Comparison of ENCODE assay signal across 10 mouse cellular contexts in the genomic region with DNA sequence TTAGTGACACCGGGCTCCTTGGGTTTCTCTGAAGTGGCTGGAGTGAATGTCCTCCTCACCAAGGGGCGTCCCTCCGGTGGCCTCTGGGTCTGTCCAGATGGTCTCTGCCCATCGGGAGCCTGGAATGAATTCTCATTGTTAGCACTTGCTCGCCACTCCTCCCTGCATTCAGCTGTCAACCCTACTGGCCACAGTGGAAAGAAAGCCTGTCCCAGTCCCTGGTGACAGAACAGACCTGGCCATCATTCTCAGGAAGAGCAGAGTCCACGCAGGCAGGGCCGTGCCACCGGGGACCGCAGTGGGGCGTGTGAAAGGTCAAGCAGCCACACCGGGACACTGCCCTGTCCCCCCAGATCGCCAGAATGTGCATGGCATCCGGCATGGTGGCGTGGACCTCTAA. TPM values are rescaled to one million over a fixed set of nuclear protein-coding genes. Genes with fewer than 3 reads are reported as not detected.
DNase-seq lines count a peak whose midpoint lies in the region; ATAC-seq and TF ChIP-seq lines count a peak whose summit lies in the region.
"Had no signal": no experiment of that assay in that cellular context is flagged by ENCODE, and none has a peak within 500 bp of the region (broad histone marks: within the 10 kb centered on the region; RNA-seq: fewer than 3 reads in every experiment).

No protein-coding gene starts in this region.

- H3K9ac ChIP-seq in embryonic facial prominence, embryonic 15.5 days: no peak overlapping the region
- no peak overlapping the region for H3K9ac ChIP-seq in neural tube, embryonic 15.5 days (replicated peaks)

- no peak overlapping the region for H3K4me3 ChIP-seq in layer of hippocampus, adult 2 months
- H3K4me3 ChIP-seq in embryonic facial prominence, embryonic 15.5 days (replicated peaks): no peak overlapping the region
- no peak overlapping the region for H3K4me3 ChIP-seq in neural tube, embryonic 15.5 days (replicated peaks)
- H3K4me3 ChIP-seq: erythroblast, embryonic 14.5 days had no signal

- ATAC-seq in embryonic facial prominence, embryonic 15.5 days (ENCODE audit: insufficient number of reproducible peaks, low FRiP score, low TSS enrichment, low read depth): no peak
- no peak for ATAC-seq in neural tube, embryonic 15.5 days (ENCODE audit: low FRiP score)

- no peaks in the 10 kb centered on the region for H3K27me3 ChIP-seq in embryonic facial prominence, embryonic 15.5 days
- H3K27me3 ChIP-seq in neural tube, embryonic 15.5 days (replicated peaks): no peaks in the 10 kb centered on the region
- H3K27me3 ChIP-seq: Patski had no signal

- no peak overlapping the region for H3K4me2 ChIP-seq in embryonic facial prominence, embryonic 15.5 days (replicated peaks)
- no peak overlapping the region; the same call in 1 of the 2 replicates for H3K4me2 ChIP-seq in neural tube, embryonic 15.5 days

- H3K27ac ChIP-seq in layer of hippocampus, adult 2 months: peak overlapping the region; percentile 75
- peak overlapping the region; percentile 65 for H3K27ac ChIP-seq in embryonic facial prominence, embryonic 15.5 days (replicated peaks)
- peak overlapping the region; percentile 54 for H3K27ac ChIP-seq in neural tube, embryonic 15.5 days (replicated peaks)

- no peak for DNase-seq in layer of hippocampus, adult 2 months (ENCODE audit: low spot score in 2 of 2)
- DNase-seq in layer of hippocampus, adult 9-11 months: no peak
- peak; percentile 50 to 80 for DNase-seq in kidney, postnatal 25 days
- no peak for DNase-seq in thymus, postnatal 14 days
- DNase-seq in gastrocnemius, postnatal 25 days: no peak
- DNase-seq in gastrocnemius, postnatal 10 days: no peak

- H3K4me1 ChIP-seq in embryonic facial prominence, embryonic 15.5 days: peaks cover 53% of the 10 kb centered on the region
- H3K4me1 ChIP-seq in neural tube, embryonic 15.5 days: peaks cover 41% of the 10 kb centered on the region

- H3K9me3 ChIP-seq in embryonic facial prominence, embryonic 15.5 days (replicated peaks): no peaks in the 10 kb centered on the region
- H3K9me3 ChIP-seq in neural tube, embryonic 15.5 days (replicated peaks): no peaks in the 10 kb centered on the region

- no peaks in the 10 kb centered on the region; the same call in 1 of the 2 replicates for H3K36me3 ChIP-seq in embryonic facial prominence, embryonic 15.5 days
- no peaks in the 10 kb centered on the region for H3K36me3 ChIP-seq in neural tube, embryonic 15.5 days

- TF ChIP-seq CTCF in layer of hippocampus, adult 2 months (conservative IDR thresholded peaks at IDR 0.05): no peak

- WGBS in embryonic facial prominence, embryonic 15.5 days: 59% methylated on average over 14 of the region's 14 CpGs
- 14% methylated on average over 14 of the region's 14 CpGs for WGBS in neural tube, embryonic 15.5 days

RNA-seq across cellular contexts. Expression of a gene that starts 33.2 kb away (rescaled TPM):
- 10 to 100 TPM; 21.4 to 27.3 TPM for total RNA-seq in layer of hippocampus, adult 2 months (2021)
- 22.0 and 22.9 TPM in 2 replicates for polyA plus RNA-seq in embryonic facial prominence, embryonic 15.5 days (2015; fragmentation: Nextera tagmentation; extraction: Ambion mirVana)
- 11.6 and 13.9 TPM in 2 replicates for polyA plus RNA-seq in neural tube, embryonic 15.5 days (2015; fragmentation: Nextera tagmentation; extraction: Ambion mirVana)
- total RNA-seq in gastrocnemius, postnatal 25 days (2021): 10 to 100 TPM; 20.8 to 27.9 TPM
- total RNA-seq in gastrocnemius, postnatal 10 days (2021): 10 to 100 TPM; 14.2 to 16.7 TPM

RNA-seq across cellular contexts. Expression of a gene that starts 57.4 kb away (rescaled TPM):
- total RNA-seq in layer of hippocampus, adult 2 months (2021): 10 to 100 TPM; 63.8 to 69.8 TPM
- 546 and 574 TPM in 2 replicates for polyA plus RNA-seq in embryonic facial prominence, embryonic 15.5 days (2015; fragmentation: Nextera tagmentation; extraction: Ambion mirVana)
- polyA plus RNA-seq in neural tube, embryonic 15.5 days (2015; fragmentation: Nextera tagmentation; extraction: Ambion mirVana): 200 and 267 TPM in 2 replicates
- total RNA-seq in gastrocnemius, postnatal 25 days (2021): 100 to 1,000 TPM; 102 to 256 TPM
- total RNA-seq in gastrocnemius, postnatal 10 days (2021): 100 to 1,000 TPM; 244 to 271 TPM

Comparison
In these comparisons a context has a peak if more than half of its experiments do, and no peak if none do; other contexts are left out.
1. DNase-seq: peak in kidney, postnatal 25 days (2 of 2); none in layer of hippocampus, adult 2 months (0 of 2), layer of hippocampus, adult 9-11 months (single experiment), thymus, postnatal 14 days (single experiment), gastrocnemius, postnatal 25 days (single experiment) and gastrocnemius, postnatal 10 days (single experiment).
2. Peak in every context shown above with its lines, with median percentiles within 50 percentile points of each other: H3K27ac ChIP-seq.